Mouse (Mus musculus) midbrain, embryonic 13.5 days (tissue): Measurements from ENCODE around the gene Gen1. TPM values are rescaled to one million over a fixed set of nuclear protein-coding genes. Genes with fewer than 3 reads are reported as not detected.

Experiments used
- ATAC-seq: fragments of 200-750 bp; cut with Nextera tagmentation; 2 replicates; pipeline ENCODE4 v1.8.0; 2017; ENCODE audit warnings: mild to moderate bottlenecking, moderate TSS enrichment, moderate library complexity
- H3K27ac ChIP-seq: fragments of 300-500 bp; sonication (generic); 2 replicates; pipeline ENCODE4 v1.5.1; 2015; ENCODE audit warnings: inconsistent platforms, mild to moderate bottlenecking, moderate library complexity
- H3K27me3 ChIP-seq: fragments of 300-500 bp; sonication (generic); 2 replicates; pipeline ENCODE4 v1.6.1; 2015; ENCODE audit warnings: mild to moderate bottlenecking, inconsistent platforms
- H3K36me3 ChIP-seq: fragments of 300-500 bp; sonication (generic); 2 replicates; pipeline ENCODE4 v1.6.1; 2015; ENCODE audit warnings: mild to moderate bottlenecking, inconsistent platforms
- H3K4me1 ChIP-seq: fragments of 300-500 bp; sonication (generic); replicated peaks from 2 replicates; pipeline ENCODE4 v1.6.1; 2015; ENCODE audit warnings: inconsistent platforms
- H3K4me2 ChIP-seq: fragments of 300-500 bp; sonication (generic); replicated peaks from 2 replicates; pipeline ENCODE4 v1.6.1; 2015; ENCODE audit warnings: moderate library complexity, mild to moderate bottlenecking, inconsistent platforms
- H3K4me3 ChIP-seq: fragments of 300-500 bp; sonication (generic); replicated peaks from 2 replicates; pipeline ENCODE4 v1.5.1; 2015; ENCODE audit warnings: mild to moderate bottlenecking, inconsistent platforms
- H3K9ac ChIP-seq: fragments of 300-500 bp; sonication (generic); replicated peaks from 2 replicates; pipeline ENCODE4 v1.6.1; 2015; ENCODE audit warnings: mild to moderate bottlenecking, inconsistent platforms
- H3K9me3 ChIP-seq: fragments of 300-500 bp; sonication (generic); 2 replicates; pipeline ENCODE4 v1.6.1; 2016; ENCODE audit warnings: mild to moderate bottlenecking, inconsistent platforms
- WGBS: fragments of 180-500 bp; shearing (Covaris S2); methylation state at CpG from one replicate; pipeline ENCODE4 v1.1.7; 2015; 5-methylcytosine and 5-hydroxymethylcytosine counted together
- polyA plus RNA-seq: library from polyadenylated mRNA; unstranded; fragments of >200 nt; fragmentation: Nextera tagmentation; extraction: Ambion mirVana; gene quantifications from 2 replicates; pipeline ENCODE4 v1.2.1, GENCODE M21; 2015

The Gen1 gene
- polyA plus RNA-seq = 5.2 and 6.4 TPM in 2 replicates

- ATAC-seq = peak; percentile 99
- H3K4me3 ChIP-seq = peak within 1 kb of the TSS; percentile 91
- peak within 1 kb of the TSS; percentile 95 for H3K4me2 ChIP-seq
- peak within 1 kb of the TSS; percentile 92 for H3K27ac ChIP-seq
- WGBS = under 1% methylated on average over 81 of the region's 83 CpGs
- no peaks in the 10 kb centered on the region for H3K36me3 ChIP-seq
- no peaks in the 10 kb centered on the region for H3K9me3 ChIP-seq
- H3K27me3 ChIP-seq = no peaks in the 10 kb centered on the region
- peak within 1 kb of the TSS; percentile 92 for H3K9ac ChIP-seq
- H3K4me1 ChIP-seq = peaks cover 38% of the 10 kb centered on the region
Measured at GRCm38 (mm10) chr12:11265382-11266281, at the start of gene Gen1, which contains the start of gene Smc6. Gen1 (minus strand) TSS chr12:11265801. Smc6 (plus strand) TSS chr12:11265886.

- Histone ChIP-seq H3K9me3 (no peaks in the 10 kb centered on the region), H3K4me1 (no peaks in the 10 kb centered on the region), H3K27me3 (no peaks in the 10 kb centered on the region), H3K36me3 (peaks cover 38% of the 10 kb centered on the region), H3K4me2 (no peak overlapping the region), H3K9ac (no peak overlapping the region), H3K4me3 (no peak overlapping the region), H3K27ac (no peak overlapping the region)
- no peak for ATAC-seq
- WGBS = 68% methylated on average over 1 of the region's 1 CpGs
Measured at GRCm38 (mm10) chr12:11313840-11314239, 48.2 kb upstream of the Gen1 start.

DNA sequence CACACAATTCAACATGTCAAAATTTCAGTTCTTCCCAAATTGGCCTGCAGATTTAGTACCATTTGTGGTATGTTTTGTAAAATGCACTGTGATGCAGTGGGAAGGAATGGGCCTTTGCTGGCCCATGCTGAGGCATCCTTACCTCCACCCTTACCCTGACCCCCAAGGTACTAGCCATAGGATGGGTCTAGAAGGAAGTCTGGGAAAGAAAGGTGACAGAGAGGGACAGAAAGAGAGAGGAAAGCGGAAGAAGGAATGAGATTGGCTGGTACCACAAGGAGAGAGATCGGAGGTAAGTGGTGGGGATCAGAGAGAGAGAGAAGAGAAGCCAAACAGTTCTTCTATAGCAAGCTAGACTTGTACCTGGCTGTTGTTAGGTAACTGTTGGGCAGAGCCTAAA lies 45.5 kb upstream of the Gen1 start:
- no peaks in the 10 kb centered on the region for H3K9me3 ChIP-seq
- H3K4me3 ChIP-seq = no peak overlapping the region
- ATAC-seq = no peak
- H3K36me3 ChIP-seq = peaks cover 44% of the 10 kb centered on the region
- H3K27me3 ChIP-seq = no peaks in the 10 kb centered on the region
- no peak overlapping the region for H3K9ac ChIP-seq
- no peak overlapping the region for H3K4me2 ChIP-seq
- no peaks in the 10 kb centered on the region for H3K4me1 ChIP-seq
- no peak overlapping the region for H3K27ac ChIP-seq
- WGBS = 94% methylated on average over 2 of the region's 2 CpGs

DNA sequence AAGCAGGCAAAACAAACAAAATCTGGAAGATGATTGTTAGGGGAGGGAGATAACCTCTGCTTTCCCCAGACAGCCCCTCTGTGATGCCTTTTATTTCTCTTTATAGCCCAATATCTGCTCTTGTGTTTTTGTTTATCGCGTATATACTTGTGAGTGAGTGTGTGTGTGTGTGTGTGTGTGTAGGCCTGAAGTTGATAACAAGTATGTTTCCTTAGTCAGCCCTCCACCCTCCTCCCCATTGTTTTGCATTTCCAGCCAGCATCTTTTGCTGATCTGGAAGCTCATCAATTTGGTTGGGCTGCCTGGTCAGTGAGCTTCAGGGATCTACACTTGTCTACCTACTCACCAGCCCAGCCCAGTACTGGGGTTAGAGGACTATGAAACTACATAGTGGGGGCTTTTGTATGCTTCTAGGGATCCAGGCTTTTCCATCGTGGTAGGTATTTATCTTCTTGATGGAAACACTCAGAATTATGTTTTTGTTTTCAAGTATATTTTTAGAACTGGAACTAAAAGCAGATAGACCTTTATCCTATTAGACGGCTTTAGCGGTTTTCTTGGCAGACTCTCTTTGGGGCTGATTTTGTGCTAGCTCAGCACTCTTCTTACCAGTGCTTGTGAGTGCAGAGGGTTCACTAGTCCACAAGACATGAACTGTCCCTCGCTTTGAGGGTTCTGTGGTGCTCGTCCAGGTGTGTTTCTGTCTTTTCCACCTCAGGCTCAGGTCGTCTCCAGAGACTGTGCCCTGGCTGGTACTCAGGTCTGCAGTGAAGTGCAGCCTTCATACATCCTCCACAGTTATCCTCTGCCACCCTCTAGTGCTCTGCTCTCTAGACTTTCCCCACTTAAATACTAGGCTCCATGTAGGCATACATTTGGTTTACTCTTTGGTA lies 41.4 kb upstream of the Gen1 start:
- Histone ChIP-seq H3K4me3 (no peak overlapping the region), H3K9ac (no peak overlapping the region), H3K27ac (no peak overlapping the region), H3K4me1 (no peaks in the 10 kb centered on the region), H3K36me3 (peaks cover 59% of the 10 kb centered on the region), H3K27me3 (no peaks in the 10 kb centered on the region), H3K4me2 (no peak overlapping the region), H3K9me3 (no peaks in the 10 kb centered on the region)
- WGBS = 93% methylated on average over 8 of the region's 8 CpGs
- no peak for ATAC-seq

- Histone ChIP-seq H3K36me3 (peaks cover 63% of the 10 kb centered on the region), H3K27ac (no peak overlapping the region), H3K4me3 (no peak overlapping the region), H3K27me3 (no peaks in the 10 kb centered on the region), H3K4me1 (no peaks in the 10 kb centered on the region), H3K9ac (no peak overlapping the region), H3K4me2 (no peak overlapping the region), H3K9me3 (no peaks in the 10 kb centered on the region)
- no peak for ATAC-seq
- 98% methylated on average over 1 of the region's 1 CpGs for WGBS
Measured at GRCm38 (mm10) chr12:11300858-11301257, 35.3 kb upstream of the Gen1 start.

- Histone ChIP-seq H3K27ac (no peak overlapping the region), H3K4me3 (no peak overlapping the region), H3K4me1 (no peaks in the 10 kb centered on the region), H3K27me3 (no peaks in the 10 kb centered on the region), H3K9me3 (no peaks in the 10 kb centered on the region), H3K4me2 (no peak overlapping the region), H3K9ac (no peak overlapping the region), H3K36me3 (peaks cover 47% of the 10 kb centered on the region)
- WGBS = 96% methylated on average over 2 of the region's 2 CpGs
- ATAC-seq = no peak
Measured at GRCm38 (mm10) chr12:11286382-11286781, 20.8 kb upstream of the Gen1 start.

DNA sequence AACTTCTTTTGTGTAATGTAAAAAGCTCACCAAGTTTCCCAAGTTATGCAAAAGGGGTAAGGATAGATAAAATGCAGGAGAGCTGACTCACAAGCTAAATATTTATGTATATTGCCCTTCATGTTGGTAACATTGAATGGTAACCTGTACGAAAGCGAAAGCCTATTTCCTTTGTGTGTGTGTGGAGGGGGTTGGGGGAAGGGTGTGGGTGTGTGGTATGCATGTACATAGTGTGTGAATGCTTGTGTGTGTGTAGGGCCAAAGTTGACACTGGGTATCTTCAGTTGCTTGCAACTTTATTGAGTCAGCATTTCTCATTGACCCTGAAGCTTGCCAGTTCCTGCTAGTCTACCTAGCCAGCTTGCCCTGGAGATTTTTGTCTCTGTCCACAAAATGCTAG lies 16.0 kb upstream of the Gen1 start:
- H3K4me2 ChIP-seq = no peak overlapping the region
- no peak overlapping the region for H3K9ac ChIP-seq
- H3K27ac ChIP-seq = no peak overlapping the region
- 92% methylated on average over 2 of the region's 2 CpGs for WGBS
- no peaks in the 10 kb centered on the region for H3K4me1 ChIP-seq
- no peak overlapping the region for H3K4me3 ChIP-seq
- no peaks in the 10 kb centered on the region for H3K27me3 ChIP-seq
- H3K9me3 ChIP-seq = no peaks in the 10 kb centered on the region
- ATAC-seq = no peak
- peaks cover 60% of the 10 kb centered on the region for H3K36me3 ChIP-seq

DNA sequence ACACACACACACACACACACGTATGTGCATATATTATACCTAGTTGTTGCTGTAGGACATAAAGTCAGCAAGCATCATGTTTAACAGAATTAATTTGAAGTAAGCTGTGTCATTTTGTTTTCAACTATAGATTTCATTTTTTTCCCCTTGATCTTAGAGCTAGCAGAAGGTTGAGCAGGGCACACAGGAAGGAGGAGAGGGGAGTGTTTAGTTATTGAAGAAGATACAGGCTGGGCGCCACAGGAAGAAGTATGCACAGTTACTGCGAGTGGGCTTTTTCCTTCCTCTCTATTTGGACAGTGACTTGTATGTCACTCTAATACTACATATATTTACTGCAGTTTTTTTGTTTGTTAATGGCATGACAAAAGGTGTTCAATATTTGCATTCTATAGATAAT lies 14.3 kb upstream of the Gen1 start:
- Histone ChIP-seq H3K4me2 (no peak overlapping the region), H3K9ac (no peak overlapping the region), H3K9me3 (no peaks in the 10 kb centered on the region), H3K36me3 (peaks cover 51% of the 10 kb centered on the region), H3K4me3 (no peak overlapping the region), H3K4me1 (no peaks in the 10 kb centered on the region), H3K27ac (no peak overlapping the region), H3K27me3 (no peaks in the 10 kb centered on the region)
- 91% methylated on average over 3 of the region's 3 CpGs for WGBS
- ATAC-seq = no peak

DNA sequence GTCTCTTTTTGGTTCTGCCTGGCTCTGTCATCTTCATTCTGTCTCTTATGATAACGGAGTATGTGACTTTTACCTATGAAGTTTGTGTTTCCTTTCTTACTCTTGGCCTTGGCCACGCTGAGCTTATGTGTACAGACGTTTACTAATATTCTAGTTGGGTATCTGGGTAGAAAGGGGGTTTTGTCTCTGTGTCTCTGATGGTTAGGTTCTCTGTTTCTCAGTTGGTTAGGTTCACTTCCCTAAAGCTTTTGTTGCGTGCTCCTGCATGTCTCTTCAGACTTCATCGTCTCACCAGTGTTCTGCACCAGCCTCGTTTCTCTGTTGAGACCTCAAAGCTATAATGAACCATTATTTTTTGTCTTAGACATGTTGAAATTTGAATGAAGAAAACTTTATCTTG lies 11.6 kb upstream of the Gen1 start:
- no peak overlapping the region for H3K4me3 ChIP-seq
- peaks cover 54% of the 10 kb centered on the region for H3K36me3 ChIP-seq
- H3K27ac ChIP-seq = no peak overlapping the region
- no peaks in the 10 kb centered on the region for H3K4me1 ChIP-seq
- no peak overlapping the region for H3K9ac ChIP-seq
- no peak for ATAC-seq
- H3K9me3 ChIP-seq = no peaks in the 10 kb centered on the region
- no peak overlapping the region for H3K4me2 ChIP-seq
- H3K27me3 ChIP-seq = no peaks in the 10 kb centered on the region
- WGBS = 94% methylated on average over 6 of the region's 6 CpGs

DNA sequence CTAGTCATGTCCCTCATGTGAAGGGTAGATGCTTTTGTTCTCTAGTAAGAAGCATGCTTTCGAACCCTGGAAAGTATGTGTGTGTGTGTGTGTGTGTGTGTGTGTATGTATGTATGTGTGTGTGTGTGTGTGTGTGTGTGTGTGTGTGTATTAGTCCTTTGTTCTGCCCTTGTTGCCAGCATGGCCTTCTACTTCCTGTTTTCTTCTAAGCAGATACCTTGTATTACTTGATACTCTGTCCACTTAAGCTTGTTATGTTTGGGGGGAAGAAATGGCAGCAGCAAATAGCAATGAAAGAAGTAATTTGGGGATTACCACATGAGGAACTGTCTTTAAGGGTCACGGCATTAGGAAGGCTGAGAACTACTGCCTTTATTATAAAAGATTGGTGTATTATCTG lies 11.0 kb upstream of the Gen1 start:
- H3K9me3 ChIP-seq = no peaks in the 10 kb centered on the region
- H3K4me1 ChIP-seq = no peaks in the 10 kb centered on the region
- no peak overlapping the region for H3K9ac ChIP-seq
- no peak overlapping the region for H3K4me3 ChIP-seq
- ATAC-seq = no peak
- no peak overlapping the region for H3K4me2 ChIP-seq
- H3K27me3 ChIP-seq = no peaks in the 10 kb centered on the region
- 98% methylated on average over 2 of the region's 2 CpGs for WGBS
- H3K27ac ChIP-seq = no peak overlapping the region
- peaks cover 51% of the 10 kb centered on the region for H3K36me3 ChIP-seq

DNA sequence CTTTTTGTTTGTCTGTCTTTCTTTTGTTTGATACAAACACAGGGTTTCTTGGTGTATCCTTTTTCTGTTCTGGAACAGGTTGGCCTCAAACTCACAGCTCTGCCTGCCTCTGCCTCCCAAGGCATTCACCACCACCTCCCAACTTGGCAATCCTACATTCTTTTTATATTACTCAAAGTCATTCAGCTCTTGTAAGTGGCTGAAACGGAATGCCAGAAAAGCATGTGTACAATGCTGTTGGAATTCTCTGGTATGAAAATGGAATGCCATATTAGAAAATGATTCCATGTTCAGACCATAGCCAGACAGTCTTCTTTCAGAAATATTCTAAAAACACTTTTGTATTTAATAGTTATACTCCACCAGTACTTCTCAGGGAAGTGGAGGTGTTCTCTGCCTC lies 7.6 kb upstream of the Gen1 start:
- Histone ChIP-seq H3K4me2 (no peak overlapping the region), H3K36me3 (peaks cover 25% of the 10 kb centered on the region), H3K4me3 (no peak overlapping the region), H3K27me3 (no peaks in the 10 kb centered on the region), H3K9me3 (no peaks in the 10 kb centered on the region), H3K9ac (no peak overlapping the region), H3K4me1 (peaks cover 11% of the 10 kb centered on the region), H3K27ac (no peak overlapping the region)
- no peak for ATAC-seq
- WGBS = 89% methylated on average over 1 of the region's 1 CpGs

DNA sequence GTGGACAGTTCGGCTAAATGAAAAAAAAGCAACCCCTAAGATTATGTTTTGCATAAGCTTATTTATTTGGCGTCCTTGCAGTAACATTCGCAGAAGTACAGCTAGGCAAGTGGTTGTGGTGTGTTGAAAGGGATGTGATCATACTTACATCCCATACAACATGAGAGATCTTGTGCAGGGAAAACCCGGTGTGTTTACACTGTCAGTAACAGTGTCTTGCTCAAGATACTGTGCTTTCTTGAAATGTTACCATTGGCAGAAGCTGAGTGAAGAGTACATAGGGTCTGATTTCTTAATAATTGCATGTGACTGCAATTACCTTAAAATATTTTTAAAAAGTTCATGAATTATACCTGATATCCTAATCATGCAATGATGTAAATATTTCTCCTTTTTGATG lies 7.0 kb upstream of the Gen1 start:
- no peak overlapping the region for H3K27ac ChIP-seq
- WGBS = 90% methylated on average over 4 of the region's 4 CpGs
- peaks cover 17% of the 10 kb centered on the region for H3K4me1 ChIP-seq
- H3K4me2 ChIP-seq = no peak overlapping the region
- H3K9ac ChIP-seq = no peak overlapping the region
- ATAC-seq = no peak
- H3K4me3 ChIP-seq = no peak overlapping the region
- peaks cover 21% of the 10 kb centered on the region for H3K36me3 ChIP-seq
- H3K9me3 ChIP-seq = no peaks in the 10 kb centered on the region
- H3K27me3 ChIP-seq = no peaks in the 10 kb centered on the region
